Mouse (Mus musculus) heart, postnatal 0 days (tissue): ENCODE measurements at regions not wholly inside any gene's neighbourhood (a gene's known extent, or its start where the extent isn't known, plus 50 kb on each side); places are given as distances from the start of the nearest gene placed in this dataset.
A peak's percentile ranks its signal among the peaks of the same experiment; 100 is the strongest.

Experiments
- ATAC-seq: fragments of 200-750 bp; cut with Nextera tagmentation; 2 replicates; pipeline ENCODE4 v1.8.0; 2017; ENCODE audit warnings: low read depth, moderate number of reproducible peaks, moderate library complexity; ENCODE audit not compliant: insufficient read depth
- DNase-seq: peaks from one replicate; pipeline ENCODE4 v3.0.0-alpha.2; 2016; ENCODE audit warnings: low spot score
- H3K27ac ChIP-seq: fragments of 300-500 bp; sonication (generic); 2 replicates; pipeline ENCODE4 v1.5.1; 2014; ENCODE audit warnings: low read depth, mild to moderate bottlenecking
- H3K27me3 ChIP-seq: fragments of 300-500 bp; sonication (generic); 2 replicates; pipeline ENCODE4 v1.6.1; 2014; ENCODE audit warnings: low read length, mixed read lengths; ENCODE audit not compliant: control insufficient read depth, insufficient read depth
- H3K36me3 ChIP-seq: fragments of 300-500 bp; sonication (generic); replicated peaks from 2 replicates; pipeline ENCODE4 v1.6.1; 2014; ENCODE audit warnings: low read length, mixed read lengths; ENCODE audit not compliant: control insufficient read depth, insufficient read depth
- H3K4me1 ChIP-seq: fragments of 300-500 bp; sonication (generic); 2 replicates; pipeline ENCODE4 v1.6.1; 2014; ENCODE audit warnings: antibody characterized with exemption; ENCODE audit not compliant: control insufficient read depth, insufficient read depth
- H3K4me2 ChIP-seq: fragments of 300-500 bp; sonication (generic); 2 replicates; pipeline ENCODE4 v1.6.1; 2014; ENCODE audit warnings: low read depth, mild to moderate bottlenecking, low read length, moderate library complexity
- H3K4me3 ChIP-seq: fragments of 300-500 bp; sonication (generic); 2 replicates; pipeline ENCODE4 v1.5.1; 2014; ENCODE audit warnings: low read depth, low read length
- H3K9ac ChIP-seq: fragments of 300-500 bp; sonication (generic); replicated peaks from 2 replicates; pipeline ENCODE4 v1.6.1; 2014; ENCODE audit warnings: low read depth, low read length, mixed read lengths
- H3K9me3 ChIP-seq: fragments of 300-500 bp; sonication (generic); replicated peaks from 2 replicates; pipeline ENCODE4 v1.6.1; 2016; ENCODE audit warnings: low read length; ENCODE audit not compliant: control insufficient read depth
- CTCF ChIP-seq: IDR thresholded peaks from 2 replicates; pipeline ENCODE4 v1.5.1; 2016; ENCODE audit warnings: antibody characterized with exemption, control low read depth, low read depth
- EP300 ChIP-seq: IDR thresholded peaks from 2 replicates; pipeline ENCODE4 v1.6.1; 2016; ENCODE audit warnings: antibody characterized with exemption, low read depth
- WGBS: fragments of 180-500 bp; shearing (Covaris S2); extraction: QIAGEN DNeasy Blood & Tissue Kit; methylation state at CpG from one replicate; pipeline ENCODE4 v1.1.7; 2014; 5-methylcytosine and 5-hydroxymethylcytosine counted together

- DNase-seq (no peak), ATAC-seq (no peak)
- Histone ChIP-seq H3K4me1 (no peaks in the 10 kb centered on the region), H3K9ac (no peak overlapping the region), H3K27ac (no peak overlapping the region), H3K4me3 (no peak overlapping the region), H3K36me3 (no peaks in the 10 kb centered on the region), H3K9me3 (no peaks in the 10 kb centered on the region), H3K4me2 (no peak overlapping the region), H3K27me3 (no peaks in the 10 kb centered on the region)
- WGBS: 68% methylated on average over 2 of the region's 2 CpGs
- TF ChIP-seq EP300: no peak
- TF ChIP-seq CTCF: no peak
These were observed 83.8 kb upstream of the Slc44a1 start for GRCm38 (mm10) chr4:53356374-53356773.

- ATAC-seq (no peak), DNase-seq (peak; percentile 48)
- no peak overlapping the region for H3K27ac ChIP-seq
- no peaks in the 10 kb centered on the region for H3K9me3 ChIP-seq
- H3K9ac ChIP-seq: no peak overlapping the region
- 27% methylated on average over 5 of the region's 5 CpGs for WGBS
- H3K27me3 ChIP-seq: no peaks in the 10 kb centered on the region
- no peaks in the 10 kb centered on the region for H3K36me3 ChIP-seq
- no peak overlapping the region for H3K4me2 ChIP-seq
- TF ChIP-seq EP300: no peak
- peak; percentile 59 for TF ChIP-seq CTCF
- no peak overlapping the region for H3K4me3 ChIP-seq
- H3K4me1 ChIP-seq: no peaks in the 10 kb centered on the region
These were observed 85.3 kb upstream of the Slc44a1 start for GRCm38 (mm10) chr4:53354961-53355360.

- H3K4me3 ChIP-seq: no peak overlapping the region
- ATAC-seq: no peak
- H3K36me3 ChIP-seq: no peaks in the 10 kb centered on the region
- peak; percentile 17 for DNase-seq
- no peaks in the 10 kb centered on the region for H3K9me3 ChIP-seq
- H3K27me3 ChIP-seq: no peaks in the 10 kb centered on the region
- no peak overlapping the region for H3K4me2 ChIP-seq
- WGBS: 34% methylated on average over 4 of the region's 4 CpGs
- no peak overlapping the region for H3K9ac ChIP-seq
- H3K27ac ChIP-seq: no peak overlapping the region
- TF ChIP-seq EP300: no peak
- TF ChIP-seq CTCF: no peak
- no peaks in the 10 kb centered on the region for H3K4me1 ChIP-seq
These were observed 86.7 kb upstream of the Slc44a1 start for GRCm38 (mm10) chr4:53353399-53354090.

- no peak overlapping the region for H3K4me2 ChIP-seq
- no peak for ATAC-seq
- no peak overlapping the region for H3K4me3 ChIP-seq
- DNase-seq: no peak
- H3K9ac ChIP-seq: no peak overlapping the region
- H3K27me3 ChIP-seq: no peaks in the 10 kb centered on the region
- no peaks in the 10 kb centered on the region for H3K4me1 ChIP-seq
- TF ChIP-seq CTCF: no peak
- TF ChIP-seq EP300: no peak
- WGBS: 79% methylated on average over 4 of the region's 4 CpGs
- H3K36me3 ChIP-seq: no peaks in the 10 kb centered on the region
- no peak overlapping the region for H3K27ac ChIP-seq
- no peaks in the 10 kb centered on the region for H3K9me3 ChIP-seq
These were observed 89.1 kb upstream of the Slc44a1 start for GRCm38 (mm10) chr4:53351104-53351607.

- Histone ChIP-seq H3K9ac (no peak overlapping the region), H3K27me3 (no peaks in the 10 kb centered on the region), H3K27ac (no peak overlapping the region), H3K4me2 (no peak overlapping the region), H3K9me3 (0 out of 2 replicates have a peak, but pooled peaks cover 6% of the 10 kb centered on the region), H3K4me3 (no peak overlapping the region), H3K36me3 (no peaks in the 10 kb centered on the region), H3K4me1 (no peaks in the 10 kb centered on the region)
- TF ChIP-seq EP300: no peak
- TF ChIP-seq CTCF: no peak
- ATAC-seq: no peak
- WGBS: 90% methylated on average over 4 of the region's 4 CpGs
- DNase-seq: no peak
These were observed 94.9 kb upstream of the Slc44a1 start for GRCm38 (mm10) chr4:53345346-53345745.

- no peak overlapping the region for H3K27ac ChIP-seq
- H3K9ac ChIP-seq: no peak overlapping the region
- no peak for DNase-seq
- no peak for ATAC-seq
- no peaks in the 10 kb centered on the region for H3K36me3 ChIP-seq
- H3K4me1 ChIP-seq: no peaks in the 10 kb centered on the region
- no peak overlapping the region for H3K4me2 ChIP-seq
- WGBS: 37% methylated on average over 8 of the region's 8 CpGs
- H3K9me3 ChIP-seq: 0 out of 2 replicates have a peak, but pooled peaks cover 6% of the 10 kb centered on the region
- H3K4me3 ChIP-seq: no peak overlapping the region
- no peaks in the 10 kb centered on the region for H3K27me3 ChIP-seq
- TF ChIP-seq CTCF: no peak
- no peak for TF ChIP-seq EP300
These were observed 95.7 kb upstream of the Slc44a1 start for GRCm38 (mm10) chr4:53344546-53344945.
